Mouse (Mus musculus) intestine, embryonic 16.5 days (tissue): ENCODE measurements around the gene Slc25a47. TPM values are rescaled to one million over a fixed set of nuclear protein-coding genes. Genes with fewer than 3 reads are reported as not detected.
A peak's percentile ranks its signal among the peaks of the same experiment; 100 is the strongest.

ENCODE experiments used
- ATAC-seq: fragments of 200-750 bp; cut with Nextera tagmentation; 2 replicates; pipeline ENCODE4 v1.8.0; 2017; ENCODE audit warnings: moderate TSS enrichment, moderate library complexity
- H3K27ac ChIP-seq: fragments of 300-500 bp; sonication (generic); 2 replicates; pipeline ENCODE4 v1.5.1; 2014; ENCODE audit warnings: mild to moderate bottlenecking, low read length
- H3K27me3 ChIP-seq: fragments of 300-500 bp; sonication (generic); replicated peaks from 2 replicates; pipeline ENCODE4 v1.6.1; 2014; ENCODE audit warnings: low read length, control low read depth, mixed read lengths; ENCODE audit not compliant: control insufficient read depth, insufficient read depth
- H3K36me3 ChIP-seq: fragments of 300-500 bp; sonication (generic); 2 replicates; pipeline ENCODE4 v1.6.1; 2014; ENCODE audit warnings: low read length, control low read depth; ENCODE audit not compliant: control insufficient read depth, insufficient read depth
- H3K4me1 ChIP-seq: fragments of 300-500 bp; sonication (generic); 2 replicates; pipeline ENCODE4 v1.6.1; 2014; ENCODE audit warnings: low read length, control low read depth, mixed read lengths; ENCODE audit not compliant: control insufficient read depth, insufficient read depth
- H3K4me2 ChIP-seq: fragments of 300-500 bp; sonication (generic); 2 replicates; pipeline ENCODE4 v1.6.1; 2014; ENCODE audit warnings: low read depth, low read length, control low read depth
- H3K4me3 ChIP-seq: fragments of 300-500 bp; sonication (generic); 2 replicates; pipeline ENCODE4 v1.5.1; 2014; ENCODE audit warnings: mild to moderate bottlenecking, low read length
- H3K9ac ChIP-seq: fragments of 300-500 bp; sonication (generic); 2 replicates; pipeline ENCODE4 v1.6.1; 2014; ENCODE audit warnings: low read depth, low read length
- H3K9me3 ChIP-seq: fragments of 300-500 bp; sonication (generic); 2 replicates; pipeline ENCODE4 v1.6.1; 2016; ENCODE audit warnings: low read length, control low read depth; ENCODE audit not compliant: control insufficient read depth
- WGBS: fragments of 180-500 bp; shearing (Covaris S2); extraction: QIAGEN DNeasy Blood & Tissue Kit; methylation state at CpG from one replicate; pipeline ENCODE4 v1.1.7; 2014; 5-methylcytosine and 5-hydroxymethylcytosine counted together
- polyA plus RNA-seq: library from polyadenylated mRNA; unstranded; fragments of >200 nt; fragmentation: Nextera tagmentation; extraction: Ambion mirVana; gene quantifications from 2 replicates; pipeline ENCODE4 v1.2.1, GENCODE M21; 2015

Gene Slc25a47
- polyA plus RNA-seq, result 9.1 and 9.2 TPM in 2 replicates

GRCm38 (mm10) chr12:108835840-108836409, at the start of gene Slc25a47, which contains the start of gene Slc25a29:
TSS of gene Slc25a47 (plus strand) at chr12:108836046.
TSS of gene Slc25a29 (minus strand) at chr12:108835883.
- WGBS, result under 1% methylated on average over 53 of the region's 53 CpGs
- H3K36me3 ChIP-seq, result no peaks in the 10 kb centered on the region
- no peaks in the 10 kb centered on the region for H3K27me3 ChIP-seq
- ATAC-seq, result peak; percentile 99
- H3K27ac ChIP-seq, result peak within 1 kb of the TSS; percentile 81
- peak within 1 kb of the TSS; percentile 79 for H3K9ac ChIP-seq
- no peaks in the 10 kb centered on the region for H3K9me3 ChIP-seq
- peak within 1 kb of the TSS; percentile 68 for H3K4me3 ChIP-seq
- peak within 1 kb of the TSS; percentile 94 for H3K4me2 ChIP-seq
- H3K4me1 ChIP-seq, result peaks cover 31% of the 10 kb centered on the region

GRCm38 (mm10) chr12:108787329-108787728, 48.5 kb upstream of the Slc25a47 start:
- no peak overlapping the region for H3K4me3 ChIP-seq
- H3K4me1 ChIP-seq, result peaks cover 6% of the 10 kb centered on the region; the same call in 1 of the 2 replicates
- H3K36me3 ChIP-seq, result 0 out of 2 replicates have a peak, but pooled peaks cover 6% of the 10 kb centered on the region
- no peak overlapping the region for H3K4me2 ChIP-seq
- H3K9me3 ChIP-seq, result no peaks in the 10 kb centered on the region
- no peaks in the 10 kb centered on the region for H3K27me3 ChIP-seq
- no peak for ATAC-seq
- H3K27ac ChIP-seq, result no peak overlapping the region
- H3K9ac ChIP-seq, result no peak overlapping the region
- 85% methylated on average over 2 of the region's 2 CpGs for WGBS

- H3K27me3 ChIP-seq, result no peaks in the 10 kb centered on the region
- WGBS, result under 1% methylated on average over 51 of the region's 52 CpGs
- peak overlapping the region; percentile 95 for H3K27ac ChIP-seq
- peak overlapping the region; percentile 46 for H3K4me2 ChIP-seq
- H3K4me3 ChIP-seq, result peak overlapping the region; percentile 99
- peak overlapping the region; percentile 83 for H3K9ac ChIP-seq
- ATAC-seq, result peak; percentile 42
- H3K9me3 ChIP-seq, result no peaks in the 10 kb centered on the region
- H3K36me3 ChIP-seq, result no peaks in the 10 kb centered on the region
- H3K4me1 ChIP-seq, result peaks cover 16% of the 10 kb centered on the region
Observed at GRCm38 (mm10) chr12:108792152-108792545, 43.7 kb upstream of the Slc25a47 start.

- Histone ChIP-seq H3K4me3 (peak within 1 kb of the TSS; percentile 99), H3K27me3 (no peaks in the 10 kb centered on the region), H3K4me1 (peaks cover 19% of the 10 kb centered on the region), H3K36me3 (no peaks in the 10 kb centered on the region), H3K9ac (peak within 1 kb of the TSS; percentile 97), H3K9me3 (no peaks in the 10 kb centered on the region), H3K27ac (peak within 1 kb of the TSS; percentile 98), H3K4me2 (peak within 1 kb of the TSS; percentile 46)
- ATAC-seq, result peak; percentile 92
- WGBS, result under 1% methylated on average over 103 of the region's 127 CpGs
Observed at GRCm38 (mm10) chr12:108792546-108793452, 43.0 kb upstream of the Slc25a47 start, which contains the start of gene Yy1. TSS of gene Yy1 (plus strand) at chr12:108792973.

- ATAC-seq, result no peak
- peak overlapping the region; percentile 42 for H3K4me2 ChIP-seq
- peaks cover 19% of the 10 kb centered on the region for H3K4me1 ChIP-seq
- peak overlapping the region; percentile 97 for H3K9ac ChIP-seq
- H3K27me3 ChIP-seq, result no peaks in the 10 kb centered on the region
- peak overlapping the region; percentile 99 for H3K4me3 ChIP-seq
- WGBS, result under 1% methylated on average over 69 of the region's 71 CpGs
- H3K27ac ChIP-seq, result peak overlapping the region; percentile 98
- H3K9me3 ChIP-seq, result no peaks in the 10 kb centered on the region
- H3K36me3 ChIP-seq, result no peaks in the 10 kb centered on the region
Observed at GRCm38 (mm10) chr12:108793453-108793941, 42.3 kb upstream of the Slc25a47 start.

GRCm38 (mm10) chr12:108794078-108794711, 41.7 kb upstream of the Slc25a47 start:
- peak; percentile 67 for ATAC-seq
- Histone ChIP-seq H3K27ac (peak overlapping the region; percentile 98), H3K4me2 (peak overlapping the region; percentile 71)

GRCm38 (mm10) chr12:108794979-108795537, 40.8 kb upstream of the Slc25a47 start:
- Histone ChIP-seq H3K9ac (peak overlapping the region; percentile 97), H3K4me3 (peak overlapping the region; percentile 99), H3K9me3 (no peaks in the 10 kb centered on the region), H3K4me1 (peaks cover 19% of the 10 kb centered on the region), H3K36me3 (no peaks in the 10 kb centered on the region), H3K27me3 (no peaks in the 10 kb centered on the region), H3K27ac (peak overlapping the region; percentile 98), H3K4me2 (peak overlapping the region; percentile 71)
- ATAC-seq, result no peak
- 5% methylated on average over 9 of the region's 9 CpGs for WGBS

More at GRCm38 (mm10) chr12:108794078-108794711, 41.7 kb upstream of the Slc25a47 start:
- Histone ChIP-seq H3K9me3 (no peaks in the 10 kb centered on the region), H3K27me3 (no peaks in the 10 kb centered on the region), H3K4me1 (peaks cover 19% of the 10 kb centered on the region), H3K4me3 (peak overlapping the region; percentile 99), H3K9ac (peak overlapping the region; percentile 97), H3K36me3 (no peaks in the 10 kb centered on the region)
- WGBS, result under 1% methylated on average over 82 of the region's 94 CpGs

- Histone ChIP-seq H3K9me3 (no peaks in the 10 kb centered on the region), H3K4me1 (peaks cover 17% of the 10 kb centered on the region), H3K36me3 (peaks cover under 1% of the 10 kb centered on the region; the same call in 1 of the 2 replicates), H3K27ac (no peak overlapping the region), H3K27me3 (no peaks in the 10 kb centered on the region), H3K4me2 (no peak overlapping the region), H3K4me3 (no peak overlapping the region), H3K9ac (no peak overlapping the region)
- ATAC-seq, result no peak
- 70% methylated on average over 2 of the region's 2 CpGs for WGBS
Observed at GRCm38 (mm10) chr12:108801613-108802012, 34.2 kb upstream of the Slc25a47 start.
